Mouse (Mus musculus): ENCODE measurements around the gene Nrip2.

Gene Nrip2

DNA sequence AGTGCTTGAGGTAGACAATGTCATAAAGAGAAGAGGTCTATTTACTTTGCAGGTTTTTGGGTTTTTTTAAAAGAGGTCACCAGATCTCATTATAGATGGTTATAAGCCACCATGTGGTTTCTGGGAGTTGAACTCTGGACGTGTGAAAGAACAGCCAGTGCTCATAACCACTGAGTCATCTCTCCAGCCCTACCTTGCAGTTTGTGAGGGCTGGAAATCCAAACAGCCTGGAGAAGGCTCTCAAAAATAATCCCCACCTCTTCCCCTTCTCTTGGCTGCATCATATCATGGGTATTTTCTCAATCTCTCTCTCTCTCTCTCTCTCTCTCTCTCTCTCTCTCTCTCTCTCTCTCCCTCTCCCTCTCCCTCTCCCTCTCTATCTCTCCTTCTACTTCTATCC lies 8.4 kb upstream of the Nrip2 start:
- no peak for DNase-seq (ENCODE audit: extremely low read depth, insufficient read length, low spot score)

DNA sequence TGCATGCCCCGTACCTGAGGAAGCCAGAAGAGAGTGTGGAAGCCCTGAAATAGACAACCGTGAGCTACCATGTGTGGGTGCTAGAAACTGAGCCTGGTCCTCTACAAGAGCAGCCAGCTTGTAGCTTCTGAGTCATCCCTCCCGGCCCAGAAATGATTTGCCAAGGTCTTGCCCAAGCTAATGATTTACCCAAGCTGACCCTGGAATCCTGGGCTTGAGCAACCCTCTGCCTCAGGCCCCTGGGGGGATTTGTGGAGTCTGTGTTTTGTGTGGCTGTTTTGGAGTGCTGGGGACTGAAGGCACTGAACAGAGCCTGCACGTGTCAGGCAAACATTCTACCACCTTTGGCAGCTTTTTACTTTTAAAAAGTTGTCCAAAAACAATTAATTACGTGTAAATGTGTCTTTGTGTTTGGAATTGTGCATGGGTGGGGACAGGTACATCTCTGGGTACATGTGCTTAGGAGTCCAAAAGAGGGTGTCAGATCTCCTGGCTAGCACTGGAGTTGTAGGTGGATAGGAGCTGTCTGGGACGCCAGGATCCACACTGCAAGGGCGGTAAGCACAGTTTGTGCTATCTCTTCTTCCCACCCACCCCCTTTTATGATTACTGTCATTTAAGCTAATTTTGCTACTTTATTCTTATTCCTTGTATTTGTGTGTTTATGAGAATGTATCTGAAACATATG lies 1.4 kb upstream of the Nrip2 start:
- DNase-seq (ENCODE audit: extremely low read depth, insufficient read length, low spot score) = no peak

DNA sequence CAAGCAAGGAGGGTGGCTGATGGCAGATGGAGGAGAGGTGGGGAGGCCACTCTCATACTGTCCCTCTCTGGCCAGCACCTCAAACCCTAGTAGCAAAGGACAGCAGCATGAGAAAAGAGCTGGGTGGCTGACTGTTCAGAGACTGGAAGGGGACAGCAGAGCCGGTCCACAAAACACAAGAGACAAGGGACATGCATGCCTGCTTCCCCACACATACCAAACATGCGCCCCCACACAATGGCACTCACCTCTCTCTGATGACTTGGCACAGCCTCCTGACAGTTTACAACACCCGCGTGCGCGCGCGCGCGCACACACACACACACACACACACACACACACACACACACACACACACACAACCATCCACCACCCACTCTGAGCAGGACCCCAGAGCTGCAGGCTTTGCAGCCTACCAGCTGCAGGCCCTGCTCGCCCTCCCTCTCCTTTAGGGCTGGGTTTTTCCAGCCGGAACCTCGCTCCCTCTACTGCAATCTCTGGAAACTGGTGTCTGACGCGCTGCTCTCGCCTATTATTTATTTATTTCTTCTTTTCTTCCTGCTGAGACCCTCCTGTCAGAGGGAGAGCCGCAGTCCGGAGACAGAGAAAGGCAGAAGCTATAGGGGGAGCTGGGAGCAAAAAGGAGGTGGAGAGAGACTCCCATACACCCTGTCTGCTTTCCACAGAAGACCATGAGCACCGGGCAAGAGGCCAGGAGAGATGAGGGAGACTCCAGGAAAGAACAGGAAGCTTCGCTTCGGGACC lies 507 bp downstream of the Nrip2 start:
- DNase-seq (ENCODE audit: extremely low read depth, insufficient read length, low spot score) = no peak

DNA sequence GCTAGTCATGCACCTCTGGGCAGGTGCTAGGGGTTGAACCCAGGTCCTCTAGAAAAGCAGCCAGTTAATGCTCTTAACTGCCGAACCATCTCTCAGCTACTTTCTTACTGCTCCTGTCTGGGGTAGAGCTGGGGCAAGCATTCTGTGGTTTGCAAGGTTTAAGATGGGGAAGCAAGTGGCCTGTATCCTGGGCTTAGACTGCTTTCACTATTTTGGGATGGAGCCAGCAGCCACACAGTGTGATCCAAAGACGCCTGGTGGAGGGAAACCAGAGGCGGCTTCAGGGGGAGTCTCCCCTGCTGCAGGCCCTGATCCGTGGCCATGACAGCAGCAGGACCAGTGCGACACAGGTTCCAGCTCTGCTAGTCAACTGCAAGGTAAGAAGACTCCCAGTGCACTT lies 5.6 kb downstream of the Nrip2 start:
- DNase-seq (ENCODE audit: extremely low read depth, insufficient read length, low spot score) = no peak

DNA sequence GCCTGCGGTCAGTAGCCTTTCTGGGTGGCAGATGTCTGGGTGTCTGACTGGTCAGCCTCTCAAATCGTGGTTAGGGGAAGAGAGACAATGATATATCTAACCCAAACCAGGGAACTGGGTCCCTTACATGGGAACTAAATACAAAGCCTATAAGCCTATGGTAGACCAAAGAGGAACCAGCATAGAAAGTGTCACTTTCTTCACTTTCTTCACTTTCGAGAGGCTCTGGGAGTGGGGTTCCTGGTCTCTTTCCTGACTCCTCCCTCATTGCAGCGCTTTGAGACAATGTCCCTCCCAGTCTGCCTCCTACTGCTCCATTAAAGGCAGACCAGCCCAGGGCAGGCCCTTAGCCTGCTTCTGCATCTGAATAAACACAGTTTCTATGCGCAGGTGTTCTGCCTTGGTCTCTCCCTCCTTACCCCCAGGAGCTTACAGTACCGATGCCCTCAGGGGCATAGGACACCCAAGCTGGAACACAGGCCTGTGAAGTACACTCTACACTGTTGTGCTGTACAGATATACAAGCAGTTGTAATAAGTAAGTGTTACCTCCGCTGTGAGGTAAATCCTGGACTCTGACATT lies 9.5 kb downstream of the Nrip2 start:
- DNase-seq (ENCODE audit: extremely low read depth, insufficient read length, low spot score) = no peak

DNA sequence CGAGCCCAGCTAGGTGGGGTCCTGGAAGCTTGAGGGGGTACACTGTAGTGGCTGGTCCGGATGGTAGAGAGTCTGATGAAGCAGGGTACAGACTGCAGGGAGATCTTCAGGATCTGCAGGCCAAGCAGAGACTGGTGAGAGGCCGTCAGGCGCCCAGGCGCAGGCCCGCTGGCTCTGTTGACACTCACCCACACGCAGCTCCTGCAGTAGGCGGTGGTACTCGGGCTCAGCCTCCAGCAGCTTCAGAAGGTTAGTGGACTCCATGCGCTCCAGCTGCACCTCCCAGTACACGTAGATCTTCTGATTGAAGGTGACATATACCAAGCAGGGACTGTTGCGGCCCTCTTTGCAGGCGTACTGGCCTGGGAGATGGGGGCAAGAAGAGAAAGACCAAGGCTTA lies 11.2 kb downstream of the Nrip2 start:
- DNase-seq (ENCODE audit: extremely low read depth, insufficient read length, low spot score) = no peak

DNA sequence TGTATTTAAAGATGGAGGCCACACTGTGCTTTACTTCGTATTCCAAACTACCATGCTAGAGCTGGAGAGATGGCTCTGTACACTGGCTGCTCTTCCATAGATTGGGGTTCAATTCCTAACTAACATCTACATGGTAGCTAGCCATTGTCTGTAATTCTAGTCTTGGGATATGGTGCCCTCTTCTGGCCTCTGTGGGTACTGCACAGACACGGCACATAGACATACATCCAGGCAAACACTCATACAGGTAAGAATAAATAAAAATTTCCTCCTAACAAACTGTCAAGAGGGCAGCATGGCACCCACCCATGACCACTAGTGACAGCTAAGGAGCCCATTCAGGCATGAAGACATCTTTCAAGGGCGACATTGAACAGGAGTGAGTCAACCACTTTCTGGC lies 12.0 kb downstream of the Nrip2 start:
- no peak for DNase-seq (ENCODE audit: extremely low read depth, insufficient read length, low spot score)

DNA sequence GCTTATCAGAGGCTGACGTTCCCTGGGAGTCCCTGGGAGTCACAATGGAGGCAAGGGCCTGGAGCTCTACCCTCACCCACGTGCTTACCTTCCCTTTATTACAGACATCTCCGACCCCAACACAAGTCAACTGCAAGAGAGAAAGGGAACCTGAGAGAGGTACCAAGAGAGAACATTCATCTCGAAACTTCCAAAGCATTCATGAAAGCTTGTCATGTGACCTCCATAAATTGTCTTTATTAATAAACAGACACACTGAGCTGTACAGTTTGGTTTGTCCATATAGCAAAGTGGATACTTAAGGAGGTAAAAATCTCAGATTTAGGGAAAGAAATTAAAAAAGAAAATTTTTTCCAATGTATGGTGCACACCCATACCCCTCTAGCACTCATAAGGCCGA lies 17.1 kb downstream of the Nrip2 start:
- DNase-seq (ENCODE audit: extremely low read depth, insufficient read length, low spot score) = no peak

DNA sequence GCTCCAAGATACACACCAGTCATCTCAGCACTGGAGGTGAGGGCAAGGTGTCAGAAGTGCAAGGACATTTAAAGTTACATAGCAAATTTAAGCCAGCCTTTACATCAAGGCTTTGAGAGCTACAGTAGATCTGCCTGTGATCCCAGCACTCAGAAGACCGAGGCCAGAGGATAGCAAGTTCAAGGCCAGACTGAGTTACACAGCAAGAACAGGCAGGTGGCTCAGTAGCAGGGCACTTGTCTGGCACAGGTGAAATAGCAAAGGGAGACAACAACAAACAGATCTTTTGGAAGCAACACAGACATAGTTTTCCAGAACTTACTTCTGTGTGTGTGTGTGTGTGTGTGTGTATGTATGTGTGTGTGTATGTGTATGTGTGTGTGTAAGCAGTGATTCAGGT lies 19.0 kb downstream of the Nrip2 start:
- no peak for DNase-seq (ENCODE audit: extremely low read depth, insufficient read length, low spot score)

DNA sequence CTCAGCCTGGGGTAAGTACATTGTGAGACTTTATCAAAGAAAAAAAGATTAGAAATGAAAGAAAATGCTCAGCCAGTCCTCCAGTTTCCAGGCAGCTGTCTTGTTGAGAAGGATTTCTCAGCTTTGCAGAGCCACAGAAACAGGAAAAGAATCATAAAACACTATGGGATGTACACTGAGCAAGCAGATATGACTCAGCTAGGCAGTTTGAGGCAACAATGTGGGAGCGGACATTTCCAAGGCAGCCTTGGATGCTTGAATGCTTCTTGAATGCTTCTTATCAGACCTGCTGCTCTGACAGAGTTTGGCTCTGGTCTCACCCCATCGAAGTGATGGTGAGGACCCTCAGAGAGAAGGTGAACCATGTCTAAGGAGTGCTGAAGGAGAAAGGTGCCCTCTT lies 21.9 kb downstream of the Nrip2 start:
- DNase-seq (ENCODE audit: extremely low read depth, insufficient read length, low spot score) = no peak

DNA sequence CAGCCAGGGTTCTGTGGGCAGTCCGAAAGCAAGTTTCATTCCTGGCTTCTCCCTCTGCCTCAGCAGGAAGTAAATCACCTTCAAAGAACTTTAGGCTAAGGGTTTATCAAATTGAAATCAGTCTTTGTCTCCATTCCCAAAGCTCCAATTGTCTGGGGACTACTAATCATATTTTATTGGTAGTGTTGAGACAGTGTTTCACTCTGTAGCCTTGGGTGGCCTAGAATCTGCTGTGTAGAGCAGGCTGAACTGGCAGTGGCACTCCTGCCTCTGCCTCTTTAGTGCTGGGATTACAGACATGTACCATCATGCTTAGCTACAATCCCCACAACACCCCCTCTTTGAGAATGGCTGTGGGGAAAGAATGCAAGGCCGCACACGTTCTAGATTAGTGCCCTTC lies 22.4 kb downstream of the Nrip2 start:
- no peak for DNase-seq (ENCODE audit: extremely low read depth, insufficient read length, low spot score)

DNA sequence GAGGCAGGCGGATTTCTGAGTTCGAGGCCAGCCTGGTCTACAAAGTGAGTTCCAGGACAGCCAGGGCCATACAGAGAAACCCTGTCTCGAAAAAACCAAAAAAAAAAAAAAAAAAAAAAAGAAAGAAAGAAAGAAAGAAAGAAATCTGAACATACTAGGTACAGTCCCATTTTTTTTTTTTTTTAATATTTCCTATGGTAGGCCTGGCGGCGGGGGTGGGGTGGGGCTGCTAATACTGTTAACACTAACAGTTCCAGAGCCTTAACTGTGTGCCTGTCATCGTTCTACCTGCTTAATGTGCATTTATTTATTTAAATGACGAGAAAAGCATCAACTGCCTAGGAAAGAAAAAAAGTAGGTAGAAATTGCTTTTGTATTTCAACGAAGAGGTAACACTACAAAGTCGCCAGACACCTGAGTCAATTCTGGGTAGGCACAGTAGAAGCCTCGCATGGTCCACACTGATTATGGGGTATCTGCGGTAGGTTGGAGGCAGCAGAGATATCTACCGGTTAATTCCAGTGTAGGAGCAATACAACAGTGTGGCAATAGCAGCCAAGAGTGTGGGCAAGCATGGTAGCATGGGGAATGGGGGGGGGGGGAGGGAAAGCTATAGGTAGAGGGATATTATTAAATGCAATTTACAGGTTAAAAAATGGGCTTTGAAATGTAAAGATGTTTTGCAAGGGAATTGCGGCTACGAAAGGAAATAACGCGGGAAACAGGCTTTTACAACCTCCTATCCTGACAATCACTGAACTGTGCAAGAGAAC lies 24.6 kb downstream of the Nrip2 start:
- DNase-seq (ENCODE audit: extremely low read depth, insufficient read length, low spot score) = no peak

DNA sequence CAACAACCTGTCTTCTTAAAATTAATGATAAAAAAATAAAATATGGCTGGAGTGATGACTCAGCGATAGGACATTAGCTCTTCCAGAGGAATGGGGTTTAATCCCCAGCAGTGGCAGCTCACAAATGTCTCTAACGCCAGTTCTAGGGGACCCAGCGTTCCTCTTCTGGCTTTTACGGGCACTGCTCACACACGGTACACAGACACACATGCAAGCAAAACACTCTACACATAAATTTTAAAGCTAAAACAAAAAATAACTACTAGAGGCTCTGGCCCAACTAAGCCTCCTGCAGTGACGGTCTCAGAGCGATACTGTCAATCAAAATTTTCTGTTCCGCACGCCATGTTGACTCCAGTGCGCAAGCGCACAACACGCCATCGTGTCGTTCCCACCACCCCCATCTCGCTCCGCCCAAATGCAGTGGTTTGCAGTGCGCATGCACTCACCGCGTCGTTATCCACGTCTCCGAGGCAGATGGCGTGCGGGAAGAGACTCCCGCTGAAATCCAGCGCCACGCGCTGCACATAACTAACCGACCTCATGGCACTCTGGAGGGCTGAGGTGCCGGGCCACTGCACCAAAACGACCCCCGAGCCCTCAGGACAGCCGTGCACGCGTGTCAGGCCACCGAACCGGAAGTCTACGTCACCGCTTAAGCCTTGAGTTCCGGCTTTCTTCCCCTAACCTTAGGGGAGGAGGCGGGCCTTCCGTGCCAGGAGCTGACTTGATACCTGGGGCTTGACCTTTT lies 25.3 kb downstream of the Nrip2 start, which contains the start of gene Itfg2:
Gene Itfg2, minus strand, starts transcription at position 663 of the 751 bp plus-strand sequence.
- DNase-seq (ENCODE audit: extremely low read depth, insufficient read length, low spot score) = peak; percentile 98

DNA sequence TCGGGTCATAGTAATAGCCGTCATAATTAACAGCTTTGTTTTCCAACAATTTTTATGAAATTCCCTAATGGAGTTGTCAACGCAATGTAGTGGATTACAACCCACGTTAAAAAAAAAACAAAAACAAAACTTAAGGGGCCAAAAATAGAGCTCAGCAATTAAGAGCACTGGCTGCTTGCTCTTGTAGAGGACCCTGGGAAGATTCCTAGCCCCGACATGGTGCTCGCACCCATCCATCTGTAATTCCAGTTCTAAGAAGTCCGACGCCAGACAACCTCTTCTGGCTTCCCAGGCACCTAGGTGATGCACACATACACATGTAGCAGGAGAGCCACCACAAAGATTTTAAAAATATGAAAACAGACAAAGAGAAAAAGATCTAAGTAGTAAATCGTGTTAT lies 25.9 kb downstream of the Nrip2 start:
- DNase-seq (ENCODE audit: extremely low read depth, insufficient read length, low spot score) = no peak

DNA sequence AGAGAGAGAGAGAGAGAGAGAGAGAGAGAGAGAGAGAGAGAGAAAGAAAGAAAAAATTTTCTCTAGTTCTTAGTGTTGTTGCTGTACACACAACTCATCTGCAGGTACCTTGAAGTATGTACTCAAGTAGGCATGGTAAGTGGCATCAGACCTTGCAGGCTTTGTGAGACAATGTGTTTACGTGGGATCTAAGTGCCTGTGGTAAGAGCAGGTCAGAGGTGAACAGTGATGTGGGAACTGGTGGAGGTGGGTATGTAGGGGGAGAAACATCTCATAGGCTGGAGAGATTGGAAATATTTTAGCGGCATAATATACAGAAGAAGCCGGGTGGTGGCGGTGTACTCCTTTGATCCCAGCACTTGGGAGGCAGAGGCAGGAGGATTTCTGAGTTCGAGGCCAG lies 28.5 kb downstream of the Nrip2 start:
- DNase-seq (ENCODE audit: extremely low read depth, insufficient read length, low spot score) = no peak

DNA sequence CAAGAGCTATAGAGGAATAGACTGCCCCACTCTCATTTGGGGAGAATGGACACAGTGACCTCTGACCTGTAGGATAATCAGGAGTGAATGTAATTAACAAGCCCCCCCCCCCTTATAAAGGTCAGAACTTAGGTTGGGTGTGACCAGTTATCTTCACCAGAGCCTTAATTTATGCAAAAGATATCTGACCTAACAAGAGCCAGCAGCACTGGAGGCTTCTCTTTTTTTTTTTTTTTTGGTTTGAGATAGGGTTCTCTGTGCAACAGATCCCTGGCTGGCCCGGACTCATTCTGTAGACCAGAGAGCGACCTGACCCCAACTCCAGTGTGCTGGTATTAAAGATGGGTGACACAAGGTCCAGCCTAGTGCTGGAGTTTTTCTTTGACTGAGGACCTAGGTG lies 30.2 kb downstream of the Nrip2 start:
- DNase-seq (ENCODE audit: extremely low read depth, insufficient read length, low spot score) = no peak

DNA sequence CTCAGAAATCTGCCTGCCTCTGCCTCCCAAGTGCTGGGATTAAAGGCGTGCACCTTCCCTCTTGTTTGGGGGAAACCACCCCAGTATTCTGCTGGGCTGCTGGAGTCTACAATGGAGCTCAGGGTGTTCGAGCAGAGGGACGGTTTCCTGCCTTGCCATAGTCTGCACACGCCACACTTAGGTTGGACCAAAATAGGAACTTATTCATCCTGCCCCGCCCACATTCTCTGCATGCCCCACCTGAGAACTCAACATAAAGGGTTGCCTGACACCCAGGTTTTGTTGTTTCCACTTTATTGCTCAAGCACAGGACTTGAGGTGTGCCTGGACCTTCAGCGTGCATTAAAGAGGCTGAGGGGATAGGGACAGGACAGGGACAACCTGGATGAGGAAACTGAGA lies 30.7 kb downstream of the Nrip2 start:
- no peak for DNase-seq (ENCODE audit: extremely low read depth, insufficient read length, low spot score)

DNA sequence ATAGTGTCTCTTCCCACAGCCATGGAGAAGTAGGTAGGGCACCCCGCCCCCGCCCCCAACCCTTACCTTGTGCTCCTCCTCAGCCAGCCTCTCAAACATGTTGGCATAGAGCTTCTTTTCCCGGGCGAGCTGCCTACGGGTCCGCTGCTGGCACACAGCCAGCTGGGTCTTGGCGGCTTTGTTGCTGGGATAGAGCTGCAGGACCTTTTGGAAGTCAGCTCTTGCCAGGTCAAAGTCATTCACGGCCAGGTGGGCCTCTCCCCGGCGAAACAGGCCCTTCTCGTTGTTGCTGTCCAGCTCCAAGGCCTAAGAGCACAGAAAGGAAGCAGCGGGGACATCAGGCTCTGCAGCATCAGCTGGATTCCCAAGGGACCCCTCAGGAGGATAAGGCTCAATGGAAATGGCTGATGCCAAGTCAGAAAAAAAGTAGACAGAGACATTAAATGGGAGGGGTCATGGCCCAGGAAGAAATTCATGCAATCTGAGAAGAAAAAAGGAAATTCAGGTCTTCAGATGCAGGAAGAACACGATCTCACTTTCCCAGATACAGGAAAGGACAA lies 33.3 kb downstream of the Nrip2 start:
- DNase-seq (ENCODE audit: extremely low read depth, insufficient read length, low spot score) = no peak

DNA sequence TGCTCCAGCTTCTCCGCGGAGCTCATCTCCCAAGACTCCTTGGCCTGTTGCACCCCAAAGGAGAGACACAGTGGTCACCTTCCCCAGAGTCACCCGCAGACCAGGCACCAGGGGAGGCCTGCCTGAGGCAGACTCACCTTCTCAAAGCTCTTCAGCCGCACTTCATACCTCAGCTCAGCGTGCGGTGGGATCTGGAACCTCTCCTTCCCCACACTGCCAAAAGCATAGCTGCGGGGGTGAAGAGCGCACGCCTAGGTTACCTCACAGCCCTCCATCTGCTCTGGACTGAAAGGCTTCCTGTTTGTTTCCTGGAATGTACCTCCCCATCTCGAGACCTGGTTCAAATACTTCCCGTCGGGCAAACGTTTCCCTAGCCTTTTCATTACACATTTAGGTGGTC lies 34.5 kb downstream of the Nrip2 start:
- DNase-seq (ENCODE audit: extremely low read depth, insufficient read length, low spot score) = no peak

DNA sequence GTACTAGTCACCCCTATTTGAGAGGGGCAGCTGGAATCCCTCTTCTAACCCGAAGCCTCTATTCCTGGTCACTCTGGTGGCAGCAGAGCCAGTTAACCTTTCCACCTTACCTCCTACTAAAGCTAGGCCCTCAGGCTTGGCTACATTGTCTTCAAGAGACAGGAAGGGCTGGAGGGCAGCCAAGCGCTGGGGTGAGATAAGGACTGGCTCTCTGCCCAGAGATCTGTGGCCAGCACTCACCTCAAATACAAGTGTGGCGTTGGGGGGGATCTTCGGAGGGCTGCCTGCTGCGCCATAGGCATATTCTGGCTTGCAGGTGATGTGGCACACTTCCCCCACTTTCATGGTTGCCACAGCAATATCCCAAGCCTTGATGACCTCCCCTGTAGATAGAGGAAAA lies 36.4 kb downstream of the Nrip2 start:
- no peak for DNase-seq (ENCODE audit: extremely low read depth, insufficient read length, low spot score)
